Mouse (Mus musculus) embryonic facial prominence, embryonic 10.5 days (tissue): ENCODE measurements around the gene Tbc1d1. TPM values are rescaled to one million over a fixed set of nuclear protein-coding genes. Genes with fewer than 3 reads are reported as not detected.
A peak's percentile ranks its signal among the peaks of the same experiment; 100 is the strongest.

Experiments
- DNase-seq: peaks from one replicate; pipeline ENCODE4 v3.0.0-alpha.2; 2017; ENCODE audit warnings: low spot score
- H3K27ac ChIP-seq: fragments of 300-500 bp; sonication (generic); replicated peaks from 2 replicates; pipeline ENCODE4 v1.5.1; 2016; ENCODE audit warnings: mild to moderate bottlenecking
- H3K27me3 ChIP-seq: fragments of 300-500 bp; sonication (generic); replicated peaks from 2 replicates; pipeline ENCODE4 v1.6.1; 2016; ENCODE audit warnings: low read depth, mild to moderate bottlenecking; ENCODE audit not compliant: poor library complexity, severe bottlenecking
- H3K36me3 ChIP-seq: fragments of 300-500 bp; sonication (generic); replicated peaks from 2 replicates; pipeline ENCODE4 v1.6.1; 2016; ENCODE audit warnings: mild to moderate bottlenecking, moderate library complexity
- H3K4me1 ChIP-seq: fragments of 300-500 bp; sonication (generic); 2 replicates; pipeline ENCODE4 v1.6.1; 2016
- H3K4me3 ChIP-seq: fragments of 300-500 bp; sonication (generic); 2 replicates; pipeline ENCODE4 v1.5.1; 2016; ENCODE audit warnings: mild to moderate bottlenecking, moderate library complexity
- H3K9me3 ChIP-seq: fragments of 300-500 bp; sonication (generic); 2 replicates; pipeline ENCODE4 v1.6.1; 2016; ENCODE audit warnings: mild to moderate bottlenecking
- WGBS: fragments of 180-500 bp; shearing (Covaris S2); methylation state at CpG from one replicate; pipeline ENCODE4 v1.1.7; 2016; 5-methylcytosine and 5-hydroxymethylcytosine counted together
- polyA plus RNA-seq: library from polyadenylated mRNA; unstranded; fragments of >200 nt; fragmentation: Nextera tagmentation; extraction: Ambion mirVana; gene quantifications from 2 replicates; pipeline ENCODE4 v1.2.1, GENCODE M21; 2016

Gene Tbc1d1
- polyA plus RNA-seq, 1 experiment from 2014 or later, result 32.9 TPM

- peaks cover 71% of the 10 kb centered on the region for H3K4me1 ChIP-seq
These were observed 224.7 kb downstream of the Tbc1d1 start for GRCm38 (mm10) chr5:64380698-64381375.

GRCm38 (mm10) chr5:64381538-64381937 is 225.4 kb downstream of the Tbc1d1 start:
- 27% methylated on average over 8 of the region's 8 CpGs for whole genome bisulfite sequencing
- no peak for DNase-seq
- peak overlapping the region; percentile 66 for H3K27ac ChIP-seq
- H3K4me1 ChIP-seq, result peaks cover 68% of the 10 kb centered on the region
- no peaks in the 10 kb centered on the region for H3K36me3 ChIP-seq
- no peaks in the 10 kb centered on the region for H3K9me3 ChIP-seq
- H3K27me3 ChIP-seq, result 0 out of 2 replicates have a peak, but pooled peaks cover 4% of the 10 kb centered on the region
- no peak overlapping the region for H3K4me3 ChIP-seq

More at GRCm38 (mm10) chr5:64380698-64381375, 224.7 kb downstream of the Tbc1d1 start:
- Histone ChIP-seq H3K27ac (0 out of 2 replicates have a peak overlapping the region, but pooled peaks have one; percentile 66), H3K36me3 (no peaks in the 10 kb centered on the region), H3K9me3 (no peaks in the 10 kb centered on the region), H3K27me3 (0 out of 2 replicates have a peak, but pooled peaks cover 4% of the 10 kb centered on the region), H3K4me3 (no peak overlapping the region)
- WGBS, result 59% methylated on average over 11 of the region's 11 CpGs
- no peak for DNase-seq

GRCm38 (mm10) chr5:64382451-64383057 is 226.4 kb downstream of the Tbc1d1 start:
- no peaks in the 10 kb centered on the region for H3K9me3 ChIP-seq
- 13% methylated on average over 8 of the region's 8 CpGs for WGBS
- peaks cover 62% of the 10 kb centered on the region for H3K4me1 ChIP-seq
- no peaks in the 10 kb centered on the region for H3K36me3 ChIP-seq
- 0 out of 2 replicates have a peak, but pooled peaks cover 4% of the 10 kb centered on the region for H3K27me3 ChIP-seq
- H3K4me3 ChIP-seq, result no peak overlapping the region
- DNase-seq, result peak; percentile 84
- H3K27ac ChIP-seq, result peak overlapping the region; percentile 26; the same call in 1 of the 2 replicates

GRCm38 (mm10) chr5:64383215-64383614 is 227.1 kb downstream of the Tbc1d1 start:
- Histone ChIP-seq H3K27ac (peak overlapping the region; percentile 26; the same call in 1 of the 2 replicates), H3K36me3 (no peaks in the 10 kb centered on the region), H3K9me3 (no peaks in the 10 kb centered on the region), H3K27me3 (0 out of 2 replicates have a peak, but pooled peaks cover 4% of the 10 kb centered on the region), H3K4me3 (no peak overlapping the region), H3K4me1 (peaks cover 59% of the 10 kb centered on the region)
- 28% methylated on average over 4 of the region's 4 CpGs for WGBS
- peak; percentile 31 for DNase-seq

- peaks cover 59% of the 10 kb centered on the region for H3K4me1 ChIP-seq
These were observed 228.4 kb downstream of the Tbc1d1 start for GRCm38 (mm10) chr5:64384546-64384945.

GRCm38 (mm10) chr5:64386996-64387395 is 230.9 kb downstream of the Tbc1d1 start:
- Histone ChIP-seq H3K36me3 (no peaks in the 10 kb centered on the region), H3K4me3 (no peak overlapping the region), H3K27me3 (peaks cover 13% of the 10 kb centered on the region; the same call in 1 of the 2 replicates), H3K27ac (no peak overlapping the region), H3K9me3 (no peaks in the 10 kb centered on the region), H3K4me1 (peaks cover 63% of the 10 kb centered on the region)
- WGBS, result 86% methylated on average over 3 of the region's 3 CpGs
- DNase-seq, result no peak

More at GRCm38 (mm10) chr5:64384546-64384945, 228.4 kb downstream of the Tbc1d1 start:
- Histone ChIP-seq H3K4me3 (no peak overlapping the region), H3K36me3 (no peaks in the 10 kb centered on the region), H3K27ac (peak overlapping the region; percentile 49; the same call in 1 of the 2 replicates), H3K27me3 (0 out of 2 replicates have a peak, but pooled peaks cover 4% of the 10 kb centered on the region), H3K9me3 (no peaks in the 10 kb centered on the region)
- DNase-seq, result no peak
- 56% methylated on average over 6 of the region's 6 CpGs for WGBS

GRCm38 (mm10) chr5:64389202-64389929 is 233.3 kb downstream of the Tbc1d1 start:
- Histone ChIP-seq H3K27me3 (peaks cover 20% of the 10 kb centered on the region; the same call in 1 of the 2 replicates), H3K36me3 (no peaks in the 10 kb centered on the region), H3K27ac (peak overlapping the region; percentile 60), H3K4me3 (0 out of 2 replicates have a peak overlapping the region, but pooled peaks have one; percentile 11), H3K9me3 (no peaks in the 10 kb centered on the region), H3K4me1 (peaks cover 49% of the 10 kb centered on the region)
- DNase-seq, result peak; percentile 60
- 17% methylated on average over 6 of the region's 6 CpGs for WGBS

GRCm38 (mm10) chr5:64391346-64391745 is 235.2 kb downstream of the Tbc1d1 start:
- Histone ChIP-seq H3K27ac (peak overlapping the region; percentile 60; the same call in 1 of the 2 replicates), H3K36me3 (no peaks in the 10 kb centered on the region), H3K4me1 (peaks cover 47% of the 10 kb centered on the region), H3K27me3 (peaks cover 16% of the 10 kb centered on the region; the same call in 1 of the 2 replicates), H3K4me3 (no peak overlapping the region), H3K9me3 (no peaks in the 10 kb centered on the region)
- 35% methylated on average over 4 of the region's 4 CpGs for WGBS
- no peak for DNase-seq

GRCm38 (mm10) chr5:64392426-64393020 is 236.4 kb downstream of the Tbc1d1 start:
- DNase-seq, result no peak
- no peaks in the 10 kb centered on the region for H3K9me3 ChIP-seq
- no peak overlapping the region for H3K27ac ChIP-seq
- H3K4me3 ChIP-seq, result no peak overlapping the region
- H3K27me3 ChIP-seq, result peaks cover 16% of the 10 kb centered on the region; the same call in 1 of the 2 replicates
- H3K4me1 ChIP-seq, result peaks cover 47% of the 10 kb centered on the region
- WGBS, result 90% methylated on average over 8 of the region's 8 CpGs
- H3K36me3 ChIP-seq, result no peaks in the 10 kb centered on the region

GRCm38 (mm10) chr5:64393530-64393929 is 237.4 kb downstream of the Tbc1d1 start:
- H3K4me1 ChIP-seq, result peaks cover 43% of the 10 kb centered on the region
- no peaks in the 10 kb centered on the region for H3K9me3 ChIP-seq
- no peaks in the 10 kb centered on the region for H3K36me3 ChIP-seq
- peaks cover 16% of the 10 kb centered on the region; the same call in 1 of the 2 replicates for H3K27me3 ChIP-seq
- no peak for DNase-seq
- no peak overlapping the region for H3K27ac ChIP-seq
- 85% methylated on average over 4 of the region's 4 CpGs for WGBS
- no peak overlapping the region for H3K4me3 ChIP-seq

- Histone ChIP-seq H3K4me1 (0 out of 2 replicates have a peak, but pooled peaks cover 4% of the 10 kb centered on the region), H3K27me3 (no peaks in the 10 kb centered on the region), H3K9me3 (no peaks in the 10 kb centered on the region), H3K36me3 (no peaks in the 10 kb centered on the region), H3K4me3 (no peak overlapping the region), H3K27ac (no peak overlapping the region)
- DNase-seq, result no peak
- WGBS, result 92% methylated on average over 13 of the region's 13 CpGs
These were observed 242.1 kb downstream of the Tbc1d1 start for GRCm38 (mm10) chr5:64398155-64398554.

- H3K4me1 ChIP-seq, result no peaks in the 10 kb centered on the region
- WGBS, result 92% methylated on average over 4 of the region's 4 CpGs
- H3K27ac ChIP-seq, result no peak overlapping the region
- no peaks in the 10 kb centered on the region for H3K36me3 ChIP-seq
- H3K4me3 ChIP-seq, result no peak overlapping the region
- H3K27me3 ChIP-seq, result no peaks in the 10 kb centered on the region
- no peak for DNase-seq
- H3K9me3 ChIP-seq, result no peaks in the 10 kb centered on the region
These were observed 244.6 kb downstream of the Tbc1d1 start for GRCm38 (mm10) chr5:64400742-64401141.
